Mouse (Mus musculus): ENCODE measurements around the gene Zzz3. TPM values are rescaled to one million over a fixed set of nuclear protein-coding genes. Genes with fewer than 3 reads are reported as not detected.

Zzz3 gene
- total RNA-seq (2021) (10 to 100 TPM; 20.8 to 23.1 TPM), polyA plus RNA-seq (2012; rRNA removed) (10.4 and 16.6 TPM in 2 replicates)
- long read RNA-seq, full-length matches to known transcripts: 11 of 19 reads
- long read RNA-seq, partial matches to known transcripts: 3 of 19 reads
- long read RNA-seq, other reads (novel, unspliced or antisense): 5 of 19 reads

- intact Hi-C loops (cut with DNase I): loop anchor here (1.0 to 5.0 kb wide), 3 partner anchors 81 to 354 kb away; partner anchors contain the start of gene Pigk
- peaks cover 2% of the 10 kb centered on the region for H3K4me1 ChIP-seq (ENCODE audit: control insufficient read depth, insufficient read depth, low read length)
Observed at GRCm38 (mm10) chr3:152395350-152396277, at the start of gene Zzz3. TSS of gene Zzz3 (plus strand) at chr3:152395473.

GRCm38 (mm10) chr3:152345732-152346632, 49.3 kb upstream of the Zzz3 start, which contains the start of gene Usp33:
TSS of gene Usp33 (plus strand) at chr3:152346478.
- 8% methylated on average over 41 of the region's 44 CpGs for WGBS
- peaks cover 5% of the 10 kb centered on the region; the same call in 1 of the 2 replicates for H3K36me3 ChIP-seq (ENCODE audit: control insufficient read depth, insufficient read depth, low read length)
- intact Hi-C loops (cut with DNase I): loop anchor here (10.0 kb wide), 1 partner anchor 369 kb away; the partner anchor contains the start of gene Pigk
- TF ChIP-seq POLR2A (IDR thresholded peaks at IDR 0.05; ENCODE audit: insufficient read depth, low read depth, low read length) (peak; percentile 96), EP300 (IDR thresholded peaks at IDR 0.05; ENCODE audit: insufficient read depth, low read depth, low read length) (no peak), CTCF (IDR thresholded peaks at IDR 0.05) (peak; percentile 49)
- H3K4me3 ChIP-seq: peak within 1 kb of the TSS; percentile 60
- peak within 1 kb of the TSS; percentile 84 for H3K9ac ChIP-seq (ENCODE audit: low read depth, low read length)
- H3K4me1 ChIP-seq (ENCODE audit: control insufficient read depth, insufficient read depth, low read length): peaks cover 9% of the 10 kb centered on the region
- DNase-seq: peak; percentile 96 to 99
- H3K79me2 ChIP-seq (replicated peaks; ENCODE audit: control insufficient read depth, insufficient read depth, low read length): peaks cover 9% of the 10 kb centered on the region
- H3K27me3 ChIP-seq (ENCODE audit: control insufficient read depth, insufficient read depth, low read length): no peaks in the 10 kb centered on the region
- peak within 1 kb of the TSS; percentile 75 for H3K27ac ChIP-seq

More at GRCm38 (mm10) chr3:152395350-152396277, at the start of gene Zzz3:
- peak within 1 kb of the TSS; percentile 100 for H3K27ac ChIP-seq
- H3K4me3 ChIP-seq: peak within 1 kb of the TSS; percentile 70
- 0 out of 2 replicates have a peak, but pooled peaks cover 3% of the 10 kb centered on the region for H3K79me2 ChIP-seq (replicated peaks; ENCODE audit: control insufficient read depth, insufficient read depth, low read length)
- peaks cover 11% of the 10 kb centered on the region for H3K36me3 ChIP-seq (ENCODE audit: control insufficient read depth, insufficient read depth, low read length)
- WGBS: under 1% methylated on average over 106 of the region's 108 CpGs
- peak; percentile 93 to 95 for DNase-seq
- H3K9ac ChIP-seq (ENCODE audit: low read depth, low read length): peak within 1 kb of the TSS; percentile 95
- no peaks in the 10 kb centered on the region for H3K27me3 ChIP-seq (ENCODE audit: control insufficient read depth, insufficient read depth, low read length)
- TF ChIP-seq EP300 (IDR thresholded peaks at IDR 0.05; ENCODE audit: insufficient read depth, low read depth, low read length) (no peak), CTCF (IDR thresholded peaks at IDR 0.05) (peak; percentile 98)

GRCm38 (mm10) chr3:152346633-152347141, 48.6 kb upstream of the Zzz3 start:
- no peak for DNase-seq
- peaks cover 5% of the 10 kb centered on the region; the same call in 1 of the 2 replicates for H3K36me3 ChIP-seq (ENCODE audit: control insufficient read depth, insufficient read depth, low read length)
- H3K27ac ChIP-seq: peak overlapping the region; percentile 75
- H3K27me3 ChIP-seq (ENCODE audit: control insufficient read depth, insufficient read depth, low read length): no peaks in the 10 kb centered on the region
- intact Hi-C loops (cut with DNase I): loop anchor here (10.0 kb wide), 1 partner anchor 368 kb away; the partner anchor contains the start of gene Pigk
- H3K9ac ChIP-seq (ENCODE audit: low read depth, low read length): peak overlapping the region; percentile 84
- peak overlapping the region; percentile 60 for H3K4me3 ChIP-seq
- 2% methylated on average over 44 of the region's 54 CpGs for WGBS
- H3K79me2 ChIP-seq (replicated peaks; ENCODE audit: control insufficient read depth, insufficient read depth, low read length): peaks cover 11% of the 10 kb centered on the region
- TF ChIP-seq EP300 (IDR thresholded peaks at IDR 0.05; ENCODE audit: insufficient read depth, low read depth, low read length): no peak
- TF ChIP-seq POLR2A (IDR thresholded peaks at IDR 0.05; ENCODE audit: insufficient read depth, low read depth, low read length): no peak
- TF ChIP-seq CTCF (IDR thresholded peaks at IDR 0.05): no peak
- H3K4me1 ChIP-seq (ENCODE audit: control insufficient read depth, insufficient read depth, low read length): peaks cover 11% of the 10 kb centered on the region

GRCm38 (mm10) chr3:152347227-152347626, 48.0 kb upstream of the Zzz3 start:
- peak overlapping the region; percentile 75 for H3K27ac ChIP-seq
- H3K9ac ChIP-seq (ENCODE audit: low read depth, low read length): peak overlapping the region; percentile 84; the same call in 1 of the 2 replicates
- peaks cover 11% of the 10 kb centered on the region for H3K79me2 ChIP-seq (replicated peaks; ENCODE audit: control insufficient read depth, insufficient read depth, low read length)
- intact Hi-C loops (cut with DNase I): loop anchor here (10.0 kb wide), 1 partner anchor 368 kb away; the partner anchor contains the start of gene Pigk
- H3K27me3 ChIP-seq (ENCODE audit: control insufficient read depth, insufficient read depth, low read length): no peaks in the 10 kb centered on the region
- 33% methylated on average over 3 of the region's 3 CpGs for WGBS
- peaks cover 5% of the 10 kb centered on the region; the same call in 1 of the 2 replicates for H3K36me3 ChIP-seq (ENCODE audit: control insufficient read depth, insufficient read depth, low read length)
- H3K4me3 ChIP-seq: peak overlapping the region; percentile 60
- DNase-seq: no peak
- TF ChIP-seq POLR2A (IDR thresholded peaks at IDR 0.05; ENCODE audit: insufficient read depth, low read depth, low read length) (no peak), EP300 (IDR thresholded peaks at IDR 0.05; ENCODE audit: insufficient read depth, low read depth, low read length) (no peak), CTCF (IDR thresholded peaks at IDR 0.05) (no peak)
- H3K4me1 ChIP-seq (ENCODE audit: control insufficient read depth, insufficient read depth, low read length): peaks cover 11% of the 10 kb centered on the region
